Mouse (Mus musculus) erythroblast, embryonic 14.5 days (primary cell): ENCODE measurements around the gene B4galnt4.

Source experiments
- GATA1 ChIP-seq: IDR thresholded peaks from 2 replicates; pipeline ENCODE4 v1.6.1; 2012; ENCODE audit warnings: low read length, inconsistent platforms, mixed read lengths
- TAL1 ChIP-seq: IDR thresholded peaks from 3 replicates; pipeline ENCODE4 v1.6.1; 2012; ENCODE audit warnings: low read length, inconsistent platforms, mixed read lengths

DNA sequence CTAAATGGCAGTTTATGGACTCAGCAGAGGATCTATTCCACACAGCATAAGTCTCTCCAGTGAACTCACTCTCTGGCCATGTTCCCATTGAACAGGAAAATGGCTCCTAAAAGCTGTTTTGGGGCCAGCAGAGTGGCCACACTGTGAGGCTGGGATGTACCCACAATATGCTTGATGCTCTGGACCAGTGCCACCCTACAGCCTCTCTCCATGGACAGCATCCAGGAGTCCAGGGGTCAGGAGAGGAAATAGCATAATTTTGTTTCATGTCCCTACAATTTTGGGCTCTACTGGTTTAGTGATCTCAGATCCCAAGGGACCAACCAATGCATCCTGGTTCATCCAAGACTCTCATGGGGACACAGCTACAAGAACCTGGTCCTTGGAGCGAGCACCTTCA lies 3.4 kb upstream of the B4galnt4 start:
- no peak for TF ChIP-seq GATA1
- no peak for TF ChIP-seq TAL1
